Mouse (Mus musculus) spleen, postnatal 14 days (tissue): Measurements from ENCODE around the gene Nrip2.
A peak's percentile ranks its signal among the peaks of the same experiment; 100 is the strongest.

Source experiments
- DNase-seq, 2 experiments: peaks; one replicate each; pipeline ENCODE4 v3.0.0; 2021 to 2022; ENCODE audit warnings: low spot score in 2 of 2

Gene Nrip2

GRCm38 (mm10) chr6:128397574-128398261 is 1.4 kb upstream of the Nrip2 start:
- DNase-seq: no peak

- no peak for DNase-seq
These were observed 507 bp downstream of the Nrip2 start for GRCm38 (mm10) chr6:128399421-128400185.

GRCm38 (mm10) chr6:128404708-128405107 is 5.6 kb downstream of the Nrip2 start:
- no peak for DNase-seq

- DNase-seq: no peak
These were observed 9.5 kb downstream of the Nrip2 start for GRCm38 (mm10) chr6:128408544-128409125.

GRCm38 (mm10) chr6:128410305-128410704 is 11.2 kb downstream of the Nrip2 start:
- no peak for DNase-seq

GRCm38 (mm10) chr6:128411115-128411514 is 12.0 kb downstream of the Nrip2 start:
- DNase-seq: peak; percentile 55 to 70

- no peak for DNase-seq
These were observed 17.1 kb downstream of the Nrip2 start for GRCm38 (mm10) chr6:128416169-128416568.

- DNase-seq: no peak
These were observed 19.0 kb downstream of the Nrip2 start for GRCm38 (mm10) chr6:128418076-128418475.

GRCm38 (mm10) chr6:128421036-128421435 is 21.9 kb downstream of the Nrip2 start:
- no peak for DNase-seq

GRCm38 (mm10) chr6:128421480-128421879 is 22.4 kb downstream of the Nrip2 start:
- no peak for DNase-seq

GRCm38 (mm10) chr6:128423496-128424268 is 24.6 kb downstream of the Nrip2 start:
- DNase-seq: no peak

- DNase-seq: peak; percentile 89 to 90
These were observed 25.3 kb downstream of the Nrip2 start, which contains the start of gene Itfg2 for GRCm38 (mm10) chr6:128424269-128425019. Itfg2 (minus strand) TSS chr6:128424931.

- DNase-seq: no peak
These were observed 25.9 kb downstream of the Nrip2 start for GRCm38 (mm10) chr6:128425046-128425445.

- no peak for DNase-seq
These were observed 28.5 kb downstream of the Nrip2 start for GRCm38 (mm10) chr6:128427571-128427970.

- no peak for DNase-seq
These were observed 30.2 kb downstream of the Nrip2 start for GRCm38 (mm10) chr6:128429300-128429699.

- DNase-seq: no peak
These were observed 30.7 kb downstream of the Nrip2 start for GRCm38 (mm10) chr6:128429826-128430225.

GRCm38 (mm10) chr6:128432356-128432915 is 33.3 kb downstream of the Nrip2 start:
- DNase-seq: no peak

GRCm38 (mm10) chr6:128433566-128433965 is 34.5 kb downstream of the Nrip2 start:
- DNase-seq: no peak

GRCm38 (mm10) chr6:128435474-128435873 is 36.4 kb downstream of the Nrip2 start:
- DNase-seq: peak in 1 of 2 experiments; percentile 31

- no peak for DNase-seq
These were observed 37.4 kb downstream of the Nrip2 start for GRCm38 (mm10) chr6:128436356-128437005.
